Mouse (Mus musculus) bone marrow macrophage, adult 2 months (primary cell): ENCODE data around the gene Ypel5.

Experiments used
- CTCF ChIP-seq: IDR thresholded peaks from 2 replicates; pipeline ENCODE4 v1.5.1; 2012; ENCODE audit warnings: low read depth, mild to moderate bottlenecking, low read length, moderate library complexity
- POLR2A ChIP-seq: IDR thresholded peaks from 2 replicates; pipeline ENCODE4 v1.6.1; 2012; ENCODE audit warnings: mild to moderate bottlenecking, low read depth, low read length, borderline replicate concordance

DNA sequence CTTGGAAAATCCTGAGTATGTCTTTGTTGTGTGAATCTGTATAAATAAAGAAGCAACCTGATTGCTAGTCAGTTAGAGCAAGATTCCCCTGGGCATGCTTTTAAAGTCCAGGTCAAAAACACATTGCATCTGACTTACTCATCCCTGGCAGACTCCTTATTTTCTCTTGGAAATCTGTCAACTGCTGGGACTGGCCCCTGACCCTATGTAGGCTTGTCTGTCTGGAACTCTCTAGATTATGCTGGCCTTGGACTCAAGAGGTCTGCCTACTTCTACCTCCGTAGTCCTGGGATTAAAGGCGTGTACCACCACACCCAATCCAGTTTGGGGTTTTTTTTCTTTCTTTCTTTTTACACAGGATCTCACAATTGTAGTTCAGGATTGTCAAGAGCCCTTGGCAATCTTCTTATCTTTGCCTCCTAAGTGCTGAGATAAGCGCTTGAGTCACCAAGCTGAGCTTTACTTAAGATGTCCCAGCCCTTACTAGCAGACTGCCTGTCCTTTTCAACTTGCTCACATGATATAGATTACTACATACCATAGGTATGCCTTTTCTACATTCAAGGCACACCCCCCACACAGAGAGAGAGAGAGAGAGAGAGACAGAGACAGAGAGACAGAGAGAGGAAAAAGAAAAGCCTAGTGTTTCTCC is 8.1 kb upstream of the Ypel5 start:
- TF ChIP-seq CTCF (no peak), POLR2A (no peak)
